16 mouse cellular contexts compared by ENCODE assay signal in genomic region chr8:91514752-91515478, GRCm38 (mm10).
DNase-seq lines count a peak whose midpoint lies in the region; ATAC-seq lines count a peak whose summit lies in the region.
"Had no signal": no experiment of that assay in that cellular context is flagged by ENCODE, and none has a peak within 500 bp of the region (broad histone marks: within the 10 kb centered on the region; RNA-seq: fewer than 3 reads in every experiment).

No protein-coding gene starts in this region.

- no peak overlapping the region for H3K4me3 ChIP-seq in forebrain, embryonic 14.5 days (ENCODE audit: low read depth, low read length)
- no peak overlapping the region for H3K4me3 ChIP-seq in midbrain, embryonic 12.5 days
- H3K4me3 ChIP-seq: heart, embryonic 13.5 days; limb, embryonic 13.5 days had no signal

- no peak overlapping the region; the same call in 1 of the 2 replicates for H3K27ac ChIP-seq in forebrain, embryonic 14.5 days (ENCODE audit: low read depth, low read length)
- peak overlapping the region; percentile 59 for H3K27ac ChIP-seq in midbrain, embryonic 12.5 days (replicated peaks)
- H3K27ac ChIP-seq: heart, embryonic 13.5 days; limb, embryonic 13.5 days had no signal

- 17% methylated on average over 16 of the region's 16 CpGs for WGBS in forebrain, embryonic 14.5 days
- WGBS in midbrain, embryonic 12.5 days: 16% methylated on average over 16 of the region's 16 CpGs

- H3K9ac ChIP-seq in forebrain, embryonic 14.5 days (ENCODE audit: low read length): peak overlapping the region; percentile 17; the same call in 1 of the 2 replicates
- peak overlapping the region; percentile 17; the same call in 1 of the 2 replicates for H3K9ac ChIP-seq in midbrain, embryonic 12.5 days (replicated peaks)
- H3K9ac ChIP-seq: heart, embryonic 13.5 days; limb, embryonic 13.5 days had no signal

- DNase-seq in Muller cell, postnatal 12 days (ENCODE audit: inconsistent ontology term): peak; percentile 55
- DNase-seq in brain, adult 2 months (ENCODE audit: low read depth, low spot score): peak; percentile 30
- peak; percentile 63 for DNase-seq in forebrain, embryonic 14.5 days (ENCODE audit: low spot score)
- no peak for DNase-seq in heart, adult 18-20 months
- DNase-seq in urinary bladder, postnatal 14 days (ENCODE audit: low spot score): no peak
- no peak for DNase-seq in layer of hippocampus, postnatal 25 days (ENCODE audit: extremely low spot score in 1 of 2, low spot score in 1 of 2)
- DNase-seq: adrenal gland, adult 2 months; cerebellum, postnatal 25 days; kidney, postnatal 36 days; layer of hippocampus, postnatal 36 days; lung, adult 2 months had no signal

- 0 out of 2 replicates have a peak, but pooled peaks cover 9% of the 10 kb centered on the region for H3K27me3 ChIP-seq in forebrain, embryonic 14.5 days (replicated peaks; ENCODE audit: control insufficient read depth, insufficient read depth, low read length)
- H3K27me3 ChIP-seq in midbrain, embryonic 12.5 days: peaks cover 71% of the 10 kb centered on the region
- H3K27me3 ChIP-seq: CH12.LX; heart, embryonic 13.5 days; Patski had no signal

- no peaks in the 10 kb centered on the region for H3K36me3 ChIP-seq in forebrain, embryonic 14.5 days (ENCODE audit: control insufficient read depth, insufficient read depth, low read length)
- H3K36me3 ChIP-seq in midbrain, embryonic 12.5 days: no peaks in the 10 kb centered on the region
- H3K36me3 ChIP-seq: heart, embryonic 13.5 days; limb, embryonic 13.5 days had no signal

- H3K9me3 ChIP-seq in forebrain, embryonic 14.5 days (replicated peaks; ENCODE audit: control insufficient read depth, low read length): no peaks in the 10 kb centered on the region
- no peaks in the 10 kb centered on the region for H3K9me3 ChIP-seq in midbrain, embryonic 12.5 days
- H3K9me3 ChIP-seq: heart, embryonic 13.5 days; limb, embryonic 13.5 days had no signal

- peaks cover 20% of the 10 kb centered on the region for H3K4me1 ChIP-seq in forebrain, embryonic 14.5 days (ENCODE audit: control insufficient read depth, insufficient read depth, low read length)
- peaks cover 58% of the 10 kb centered on the region for H3K4me1 ChIP-seq in midbrain, embryonic 12.5 days

- no peak overlapping the region for H3K4me2 ChIP-seq in forebrain, embryonic 14.5 days (ENCODE audit: low read length)
- H3K4me2 ChIP-seq in midbrain, embryonic 12.5 days (replicated peaks): no peak overlapping the region; the same call in 1 of the 2 replicates
- H3K4me2 ChIP-seq: heart, embryonic 13.5 days; limb, embryonic 13.5 days had no signal

- peak; percentile 73 for ATAC-seq in forebrain, embryonic 14.5 days
- ATAC-seq in midbrain, embryonic 12.5 days (ENCODE audit: low FRiP score, low read depth): peak; percentile 88
- ATAC-seq: Patski had no signal

Comparison
In these comparisons a context has a peak if more than half of its experiments do, and no peak if none do; other contexts are left out.
1. DNase-seq: peak in Muller cell, postnatal 12 days (single experiment), brain, adult 2 months (single experiment) and forebrain, embryonic 14.5 days (single experiment); none in heart, adult 18-20 months (0 of 2), urinary bladder, postnatal 14 days (single experiment) and layer of hippocampus, postnatal 25 days (0 of 2).